Mouse (Mus musculus) hindlimb bud, embryonic 11.5 days (tissue): ENCODE data around the gene Naa80.
"Not testable (repeated sequence)": the region's sequence is repeated elsewhere in the genome, so short reads cannot be mapped to it uniquely, and the experiment has no call there.

Source experiments
- DNase-seq: peaks from one replicate; pipeline ENCODE4 v3.0.0-alpha.2; 2012; ENCODE audit warnings: low read depth, low spot score; ENCODE audit errors: extremely low spot score

Naa80 gene

GRCm38 (mm10) chr9:107571534-107572326, 7.0 kb upstream of the Naa80 start:
- no peak for DNase-seq

GRCm38 (mm10) chr9:107572327-107572662, 6.4 kb upstream of the Naa80 start:
- no peak for DNase-seq

- not testable (repeated sequence) for DNase-seq
These were observed 4.9 kb upstream of the Naa80 start for GRCm38 (mm10) chr9:107573774-107574173.

- no peak for DNase-seq
These were observed 2.9 kb upstream of the Naa80 start for GRCm38 (mm10) chr9:107575579-107576356.

- no peak for DNase-seq
These were observed 2.2 kb upstream of the Naa80 start, which contains the start of gene Hyal1 for GRCm38 (mm10) chr9:107576357-107577107. Gene Hyal1 (plus strand): TSS chr9:107576927.

GRCm38 (mm10) chr9:107577871-107578270, 816 bp upstream of the Naa80 start:
- DNase-seq = no peak

- DNase-seq = no peak
These were observed 575 bp downstream of the Naa80 start for GRCm38 (mm10) chr9:107579023-107579900.

- DNase-seq = no peak
These were observed 2.0 kb downstream of the Naa80 start, which contains the start of gene Hyal3 for GRCm38 (mm10) chr9:107580501-107581317. Gene Hyal3 (plus strand): TSS chr9:107580818.

GRCm38 (mm10) chr9:107581584-107581983, 2.9 kb downstream of the Naa80 start:
- DNase-seq = no peak

GRCm38 (mm10) chr9:107582509-107583062, 3.9 kb downstream of the Naa80 start:
- no peak for DNase-seq

- DNase-seq = no peak
These were observed 4.5 kb downstream of the Naa80 start for GRCm38 (mm10) chr9:107583174-107583573.

GRCm38 (mm10) chr9:107586504-107586903, 7.8 kb downstream of the Naa80 start:
- no peak for DNase-seq

GRCm38 (mm10) chr9:107586974-107587832, 8.5 kb downstream of the Naa80 start, which contains the start of gene Ifrd2:
Gene Ifrd2 (plus strand): TSS chr9:107587642.
- DNase-seq = peak; percentile 92

- no peak for DNase-seq
These were observed 9.3 kb downstream of the Naa80 start for GRCm38 (mm10) chr9:107587833-107588639.

GRCm38 (mm10) chr9:107590058-107590772, 11.5 kb downstream of the Naa80 start:
- no peak for DNase-seq

- DNase-seq = no peak
These were observed 12.0 kb downstream of the Naa80 start for GRCm38 (mm10) chr9:107590773-107591060.
